Mouse (Mus musculus) cerebellum, adult 2 months (tissue): ENCODE data around the gene Thap4.

Source experiments
- CTCF ChIP-seq: fragments of 200-500 bp; IDR thresholded peaks from 2 replicates; pipeline ENCODE4 v1.5.1; 2011; ENCODE audit warnings: low read depth, mild to moderate bottlenecking, control low read depth, low read length, moderate library complexity, borderline replicate concordance; ENCODE audit not compliant: insufficient read depth
- POLR2A ChIP-seq: fragments of 200-500 bp; IDR thresholded peaks from 2 replicates; pipeline ENCODE4 v1.6.1; 2011; ENCODE audit warnings: low read length, control low read depth, borderline replicate concordance; ENCODE audit not compliant: insufficient read depth

GRCm38 (mm10) chr1:93667760-93668400 lies 86.8 kb downstream of the Thap4 start:
- TF ChIP-seq CTCF, result no peak
- no peak for TF ChIP-seq POLR2A
